Mouse (Mus musculus) small intestine, adult 2 months (tissue): ENCODE results near the gene Ndc1.

Experiments
- CTCF ChIP-seq: fragments of 200-500 bp; IDR thresholded peaks from 2 replicates; pipeline ENCODE4 v1.5.1; 2012; ENCODE audit warnings: low read depth, mild to moderate bottlenecking, control low read depth, inconsistent platforms, low read length, moderate library complexity, mixed read lengths; ENCODE audit not compliant: insufficient replicate concordance, insufficient read length; ENCODE audit errors: extremely low read depth
- POLR2A ChIP-seq: fragments of 200-500 bp; IDR thresholded peaks from 2 replicates; pipeline ENCODE4 v1.6.1; 2012; ENCODE audit warnings: low read depth, mild to moderate bottlenecking, control low read depth, inconsistent platforms, low read length, moderate library complexity

DNA sequence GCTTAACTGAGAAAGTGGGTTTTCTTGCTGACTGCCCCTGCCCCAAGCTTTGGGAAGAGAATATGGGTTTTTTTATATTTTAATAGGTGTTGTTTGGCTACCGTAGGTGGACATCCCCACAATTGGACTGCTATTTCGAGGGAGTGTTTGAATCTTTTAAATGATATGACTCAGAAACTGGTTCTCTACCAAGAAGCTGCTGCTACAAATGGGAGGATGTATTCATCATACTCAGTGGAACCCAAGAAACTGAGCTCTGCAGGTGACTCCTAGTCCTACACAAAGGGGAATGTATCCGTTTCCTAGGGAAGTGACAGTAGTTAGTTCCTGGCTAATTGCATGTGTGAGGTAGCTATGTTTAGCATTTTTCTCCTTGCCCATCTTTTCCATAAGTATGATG lies 21.8 kb downstream of the Ndc1 start:
- TF ChIP-seq CTCF (no peak), POLR2A (no peak)
